Mouse (Mus musculus) hindbrain, postnatal 0 days (tissue): ENCODE data around the gene Scnm1. TPM values are rescaled to one million over a fixed set of nuclear protein-coding genes. Genes with fewer than 3 reads are reported as not detected.

Experiments used
- ATAC-seq: fragments of 200-750 bp; cut with Nextera tagmentation; 2 replicates; pipeline ENCODE4 v1.8.0; 2017; ENCODE audit warnings: mild to moderate bottlenecking, moderate TSS enrichment, moderate library complexity
- DNase-seq: peaks from one replicate; pipeline ENCODE4 v3.0.0-alpha.2; 2015; ENCODE audit warnings: low spot score
- H3K27ac ChIP-seq: fragments of 300-500 bp; sonication (generic); 2 replicates; pipeline ENCODE4 v1.5.1; 2014; ENCODE audit warnings: mild to moderate bottlenecking
- H3K27me3 ChIP-seq: fragments of 300-500 bp; sonication (generic); 2 replicates; pipeline ENCODE4 v1.6.1; 2014; ENCODE audit warnings: low read length, mixed read lengths; ENCODE audit not compliant: insufficient read depth
- H3K36me3 ChIP-seq: fragments of 300-500 bp; sonication (generic); 2 replicates; pipeline ENCODE4 v1.6.1; 2014; ENCODE audit warnings: low read length, mixed read lengths; ENCODE audit not compliant: insufficient read depth
- H3K4me1 ChIP-seq: fragments of 300-500 bp; sonication (generic); 2 replicates; pipeline ENCODE4 v1.6.1; 2014; ENCODE audit warnings: antibody characterized with exemption, low read length, mixed read lengths; ENCODE audit not compliant: insufficient read depth
- H3K4me2 ChIP-seq: fragments of 300-500 bp; sonication (generic); 2 replicates; pipeline ENCODE4 v1.6.1; 2014; ENCODE audit warnings: low read depth, mild to moderate bottlenecking, low read length, moderate library complexity, mixed read lengths
- H3K4me3 ChIP-seq: fragments of 300-500 bp; sonication (generic); 2 replicates; pipeline ENCODE4 v1.5.1; 2014; ENCODE audit warnings: low read length
- H3K9ac ChIP-seq: fragments of 300-500 bp; sonication (generic); replicated peaks from 2 replicates; pipeline ENCODE4 v1.6.1; 2014; ENCODE audit warnings: mild to moderate bottlenecking, low read length, moderate library complexity, mixed read lengths
- H3K9me3 ChIP-seq: fragments of 300-500 bp; sonication (generic); 2 replicates; pipeline ENCODE4 v1.6.1; 2016; ENCODE audit warnings: low read length, mixed read lengths
- CTCF ChIP-seq: IDR thresholded peaks from 2 replicates; pipeline ENCODE4 v1.5.1; 2016; ENCODE audit warnings: antibody characterized with exemption, control low read depth, low read depth
- WGBS: fragments of 180-500 bp; shearing (Covaris S2); extraction: QIAGEN DNeasy Blood & Tissue Kit; methylation state at CpG from one replicate; pipeline ENCODE4 v1.1.7; 2014; 5-methylcytosine and 5-hydroxymethylcytosine counted together
- polyA plus RNA-seq: library from polyadenylated mRNA; unstranded; fragments of >200 nt; fragmentation: Nextera tagmentation; extraction: Ambion mirVana; gene quantifications from 2 replicates; pipeline ENCODE4 v1.2.1, GENCODE M21; 2015
- total RNA-seq: library from RNA; depleted of rRNA; stranded (reverse); fragments of >200 nt; gene quantifications from 2 replicates; pipeline ENCODE4 v1.2.3, GENCODE M21; 2014

Gene Scnm1
- total and polyA plus RNA-seq, 2 experiments from 2014 or later, result 44.6 to 75.7 TPM

GRCm38 (mm10) chr3:95159511-95159986, 25.7 kb upstream of the Scnm1 start:
- peak overlapping the region; percentile 93 for H3K4me3 ChIP-seq
- ATAC-seq (no peak), DNase-seq (no peak)
- H3K9me3 ChIP-seq, result no peaks in the 10 kb centered on the region
- H3K27me3 ChIP-seq, result no peaks in the 10 kb centered on the region
- TF ChIP-seq CTCF, result no peak
- WGBS, result 20% methylated on average over 8 of the region's 8 CpGs
- no peaks in the 10 kb centered on the region for H3K36me3 ChIP-seq
- peak overlapping the region; percentile 78 for H3K9ac ChIP-seq
- H3K4me2 ChIP-seq, result peak overlapping the region; percentile 83
- peaks cover 14% of the 10 kb centered on the region for H3K4me1 ChIP-seq
- H3K27ac ChIP-seq, result peak overlapping the region; percentile 68

DNA sequence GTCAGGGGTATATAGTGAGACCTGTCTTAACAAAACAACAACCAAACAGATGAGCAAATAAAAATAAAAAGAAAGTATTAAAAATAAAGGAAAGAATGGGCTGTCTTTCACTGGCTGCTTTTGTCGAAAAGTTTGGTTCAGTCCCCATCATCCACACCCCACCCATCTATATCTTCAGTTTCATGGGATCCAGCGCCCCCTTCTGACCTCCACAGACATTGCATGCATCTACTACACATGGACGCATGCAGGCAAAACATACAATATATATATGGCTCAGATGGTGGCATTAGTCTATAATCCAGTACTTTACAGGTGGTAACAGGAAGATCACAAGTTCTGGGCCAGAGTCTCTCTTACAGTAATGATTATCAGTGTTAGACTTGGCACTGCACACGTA, 20.1 kb upstream of the Scnm1 start:
- ATAC-seq (no peak), DNase-seq (no peak)
- Histone ChIP-seq H3K9me3 (no peaks in the 10 kb centered on the region), H3K27me3 (no peaks in the 10 kb centered on the region), H3K4me3 (no peak overlapping the region), H3K36me3 (no peaks in the 10 kb centered on the region), H3K4me1 (no peaks in the 10 kb centered on the region), H3K27ac (no peak overlapping the region), H3K9ac (no peak overlapping the region), H3K4me2 (no peak overlapping the region)
- WGBS, result 53% methylated on average over 4 of the region's 4 CpGs
- peak; percentile 59 for TF ChIP-seq CTCF

DNA sequence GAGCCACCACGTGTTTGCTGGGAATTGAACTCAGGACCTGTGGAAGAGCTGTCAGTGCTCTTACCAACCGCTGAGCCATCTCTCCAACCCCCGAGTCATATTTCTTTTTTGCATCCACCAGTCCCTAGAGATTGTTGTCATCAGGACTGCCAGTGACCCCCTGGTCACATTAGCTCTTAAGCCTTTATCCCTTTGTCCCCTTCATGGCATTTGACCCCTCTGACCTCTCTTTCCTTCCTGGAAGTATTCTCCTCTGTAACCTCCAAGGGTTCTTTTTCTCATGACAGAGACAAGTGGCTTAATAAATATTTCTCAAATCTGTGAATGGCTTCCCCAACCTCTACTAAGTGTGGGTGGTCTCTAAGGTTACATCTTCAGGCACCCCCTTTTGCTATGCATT, 14.1 kb upstream of the Scnm1 start:
- Histone ChIP-seq H3K27me3 (no peaks in the 10 kb centered on the region), H3K36me3 (no peaks in the 10 kb centered on the region), H3K9me3 (no peaks in the 10 kb centered on the region), H3K4me2 (no peak overlapping the region), H3K9ac (no peak overlapping the region), H3K27ac (no peak overlapping the region), H3K4me3 (no peak overlapping the region), H3K4me1 (no peaks in the 10 kb centered on the region)
- 50% methylated on average over 3 of the region's 3 CpGs for WGBS
- ATAC-seq, result no peak
- DNase-seq, result no peak
- TF ChIP-seq CTCF, result no peak

DNA sequence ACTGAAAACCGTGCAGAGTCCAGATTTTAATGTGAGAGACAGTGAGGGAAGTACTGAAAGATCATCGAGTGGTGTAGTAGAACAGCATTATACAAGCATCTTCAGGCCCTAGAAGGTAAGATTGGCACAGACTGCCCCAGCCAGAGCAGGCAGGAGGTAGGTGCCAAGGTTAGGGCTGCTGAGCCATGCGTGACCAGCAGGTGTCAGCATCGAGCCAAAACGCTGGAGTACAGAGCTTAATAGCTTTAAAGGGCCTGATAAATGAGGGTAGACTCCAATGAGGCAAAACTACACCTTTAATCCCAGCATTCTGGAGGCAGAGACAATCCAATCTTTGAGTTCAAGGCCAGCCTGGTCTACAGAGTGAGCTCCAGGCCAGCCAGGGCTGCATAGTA, 8.8 kb upstream of the Scnm1 start:
- peaks cover 6% of the 10 kb centered on the region; the same call in 1 of the 2 replicates for H3K36me3 ChIP-seq
- H3K27ac ChIP-seq, result no peak overlapping the region
- no peaks in the 10 kb centered on the region for H3K4me1 ChIP-seq
- TF ChIP-seq CTCF, result peak; percentile 93
- no peak overlapping the region for H3K9ac ChIP-seq
- no peaks in the 10 kb centered on the region for H3K27me3 ChIP-seq
- peak; percentile 77 for ATAC-seq
- H3K4me2 ChIP-seq, result no peak overlapping the region
- no peaks in the 10 kb centered on the region for H3K9me3 ChIP-seq
- peak; percentile 85 for DNase-seq
- H3K4me3 ChIP-seq, result no peak overlapping the region
- 14% methylated on average over 5 of the region's 5 CpGs for WGBS

- TF ChIP-seq CTCF, result no peak
- no peaks in the 10 kb centered on the region for H3K27me3 ChIP-seq
- no peaks in the 10 kb centered on the region for H3K9me3 ChIP-seq
- no peak within 1 kb of the TSS for H3K4me3 ChIP-seq
- H3K4me2 ChIP-seq, result no peak within 1 kb of the TSS
- 82% methylated on average over 10 of the region's 10 CpGs for WGBS
- DNase-seq, result no peak
- H3K27ac ChIP-seq, result no peak within 1 kb of the TSS
- no peak within 1 kb of the TSS for H3K9ac ChIP-seq
- ATAC-seq, result no peak
- H3K36me3 ChIP-seq, result peaks cover 6% of the 10 kb centered on the region; the same call in 1 of the 2 replicates
- no peaks in the 10 kb centered on the region for H3K4me1 ChIP-seq
These were observed 8.3 kb upstream of the Scnm1 start, which contains the start of gene Tnfaip8l2 for GRCm38 (mm10) chr3:95141952-95142616. TSS of gene Tnfaip8l2 (minus strand) at chr3:95142360.

GRCm38 (mm10) chr3:95141474-95141873, 7.7 kb upstream of the Scnm1 start:
- no peak overlapping the region for H3K4me2 ChIP-seq
- DNase-seq (no peak), ATAC-seq (no peak)
- no peak overlapping the region for H3K4me3 ChIP-seq
- no peak for TF ChIP-seq CTCF
- H3K27ac ChIP-seq, result no peak overlapping the region
- H3K9me3 ChIP-seq, result no peaks in the 10 kb centered on the region
- H3K27me3 ChIP-seq, result no peaks in the 10 kb centered on the region
- H3K4me1 ChIP-seq, result no peaks in the 10 kb centered on the region
- H3K36me3 ChIP-seq, result peaks cover 6% of the 10 kb centered on the region; the same call in 1 of the 2 replicates
- no peak overlapping the region for H3K9ac ChIP-seq
- 93% methylated on average over 9 of the region's 9 CpGs for WGBS

- TF ChIP-seq CTCF, result no peak
- no peaks in the 10 kb centered on the region for H3K4me1 ChIP-seq
- no peak for DNase-seq
- H3K36me3 ChIP-seq, result peaks cover 6% of the 10 kb centered on the region; the same call in 1 of the 2 replicates
- H3K9ac ChIP-seq, result no peak overlapping the region
- no peak overlapping the region for H3K27ac ChIP-seq
- ATAC-seq, result no peak
- H3K4me3 ChIP-seq, result no peak overlapping the region
- H3K4me2 ChIP-seq, result no peak overlapping the region
- 94% methylated on average over 6 of the region's 6 CpGs for WGBS
- H3K27me3 ChIP-seq, result no peaks in the 10 kb centered on the region
- H3K9me3 ChIP-seq, result no peaks in the 10 kb centered on the region
These were observed 7.0 kb upstream of the Scnm1 start for GRCm38 (mm10) chr3:95140795-95141194.
